Mouse (Mus musculus) right cerebral cortex, postnatal 25 days (tissue): Measurements from ENCODE around the gene Ptprr.
A peak's percentile ranks its signal among the peaks of the same experiment; 100 is the strongest.

Experiments
- DNase-seq: peaks from one replicate; pipeline ENCODE4 v3.0.0; 2022

Gene Ptprr

GRCm38 (mm10) chr10:116117060-116117459, 99.0 kb downstream of the Ptprr start:
- DNase-seq: no peak

GRCm38 (mm10) chr10:116121463-116121862, 103.5 kb downstream of the Ptprr start:
- DNase-seq: no peak

- DNase-seq: no peak
Observed at GRCm38 (mm10) chr10:116123808-116124207, 105.8 kb downstream of the Ptprr start.

GRCm38 (mm10) chr10:116125364-116125763, 107.4 kb downstream of the Ptprr start:
- DNase-seq: no peak

- no peak for DNase-seq
Observed at GRCm38 (mm10) chr10:116130401-116130800, 112.4 kb downstream of the Ptprr start.

- no peak for DNase-seq
Observed at GRCm38 (mm10) chr10:116131223-116131622, 113.2 kb downstream of the Ptprr start.

GRCm38 (mm10) chr10:116132233-116132632, 114.2 kb downstream of the Ptprr start:
- no peak for DNase-seq

GRCm38 (mm10) chr10:116135187-116135586, 117.2 kb downstream of the Ptprr start:
- DNase-seq: no peak

GRCm38 (mm10) chr10:116140226-116140625, 122.2 kb downstream of the Ptprr start:
- DNase-seq: no peak

- DNase-seq: no peak
Observed at GRCm38 (mm10) chr10:116143684-116144083, 125.7 kb downstream of the Ptprr start.

GRCm38 (mm10) chr10:116146091-116146490, 128.1 kb downstream of the Ptprr start:
- no peak for DNase-seq

GRCm38 (mm10) chr10:116154707-116155106, 136.7 kb downstream of the Ptprr start:
- DNase-seq: no peak

GRCm38 (mm10) chr10:116156699-116157098, 138.7 kb downstream of the Ptprr start:
- no peak for DNase-seq

GRCm38 (mm10) chr10:116162338-116162737, 144.3 kb downstream of the Ptprr start:
- no peak for DNase-seq

GRCm38 (mm10) chr10:116175324-116175883, 157.4 kb downstream of the Ptprr start:
- no peak for DNase-seq

GRCm38 (mm10) chr10:116177390-116178179, 159.6 kb downstream of the Ptprr start:
- DNase-seq: no peak

- DNase-seq: no peak
Observed at GRCm38 (mm10) chr10:116181235-116181634, 163.2 kb downstream of the Ptprr start.

- DNase-seq: peak; percentile 14
Observed at GRCm38 (mm10) chr10:116182221-116182620, 164.2 kb downstream of the Ptprr start.

GRCm38 (mm10) chr10:116183258-116183657, 165.2 kb downstream of the Ptprr start:
- DNase-seq: no peak

- no peak for DNase-seq
Observed at GRCm38 (mm10) chr10:116191724-116192123, 173.7 kb downstream of the Ptprr start.

GRCm38 (mm10) chr10:116192293-116192692, 174.3 kb downstream of the Ptprr start:
- DNase-seq: no peak

GRCm38 (mm10) chr10:116194409-116194808, 176.4 kb downstream of the Ptprr start:
- no peak for DNase-seq

GRCm38 (mm10) chr10:116196596-116197415, 178.8 kb downstream of the Ptprr start:
- DNase-seq: peak; percentile 22
